Mouse (Mus musculus): Measurements from ENCODE around the gene Pik3r5.

DNA sequence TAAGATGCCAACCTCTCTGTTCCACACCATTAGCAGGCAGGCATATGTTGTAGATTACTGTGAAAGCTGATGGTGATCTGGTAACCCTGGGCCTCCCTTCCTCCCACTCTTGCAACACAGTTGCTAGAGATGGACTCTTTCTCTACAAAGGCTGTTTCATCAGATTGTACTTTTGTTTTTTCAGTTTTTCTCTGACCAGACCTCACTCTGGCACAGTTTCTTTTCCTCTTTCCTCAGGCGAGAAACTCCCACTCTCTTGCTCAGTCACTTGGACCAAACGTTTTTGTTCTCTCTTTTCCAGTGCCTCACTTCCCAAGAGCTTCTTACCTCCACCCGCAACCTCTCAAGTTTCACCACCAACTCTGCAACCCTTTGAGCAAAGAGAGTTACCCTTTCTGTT lies 82.0 kb downstream of the Pik3r5 start:
- TF ChIP-seq EP300 (IDR thresholded peaks at IDR 0.05; ENCODE audit: low read depth) (no peak), CTCF (IDR thresholded peaks at IDR 0.05; ENCODE audit: low read depth) (no peak)

Measured in liver, embryonic 14.5 days (tissue).